Comparison of ENCODE assay signal across 18 mouse cellular contexts in genomic region chrX:106031124-106031523, GRCm38 (mm10).
"Had no signal": no experiment of that assay in that cellular context is flagged by ENCODE, and none has a peak within 500 bp of the region (broad histone marks: within the 10 kb centered on the region; RNA-seq: fewer than 3 reads in every experiment).

No protein-coding gene starts in this region.

- ATAC-seq: liver, postnatal 0 days; midbrain, embryonic 15.5 days had no signal

- H3K27me3 ChIP-seq: liver, embryonic 13.5 days; lung, embryonic 15.5 days; midbrain, embryonic 15.5 days had no signal

- H3K9ac ChIP-seq: limb, embryonic 12.5 days; liver, embryonic 13.5 days; liver, postnatal 0 days; lung, embryonic 15.5 days; midbrain, embryonic 15.5 days had no signal

- H3K4me3 ChIP-seq: limb, embryonic 12.5 days; liver, embryonic 13.5 days; lung, embryonic 15.5 days; megakaryocyte, embryonic 14.5 days; midbrain, embryonic 15.5 days had no signal

- H3K9me3 ChIP-seq: limb, embryonic 12.5 days; liver, embryonic 13.5 days; lung, embryonic 15.5 days; megakaryocyte, embryonic 14.5 days; midbrain, embryonic 15.5 days had no signal

- H3K4me2 ChIP-seq: limb, embryonic 12.5 days; liver, embryonic 13.5 days; lung, embryonic 15.5 days; midbrain, embryonic 11.5 days; midbrain, embryonic 15.5 days had no signal

- DNase-seq: kidney, adult 8-10 months; kidney, postnatal 36 days; layer of hippocampus, adult 9-11 months; layer of hippocampus, postnatal 36 days; liver; liver, embryonic 13.5 days; liver, postnatal 0 days; lung, postnatal 14 days; right cerebral cortex, adult 18-20 months; right cerebral cortex, postnatal 25 days; thymus, postnatal 4 days had no signal

- H3K36me3 ChIP-seq: limb, embryonic 12.5 days; liver, embryonic 13.5 days; lung, embryonic 15.5 days; midbrain, embryonic 15.5 days had no signal

- H3K27ac ChIP-seq: kidney, postnatal 0 days; limb, embryonic 12.5 days; liver, embryonic 13.5 days; lung, embryonic 15.5 days; midbrain, embryonic 15.5 days; stomach, postnatal 0 days had no signal

- H3K4me1 ChIP-seq: limb, embryonic 12.5 days had no signal
